Mouse (Mus musculus): Measurements from ENCODE around the gene Spint2. TPM values are rescaled to one million over a fixed set of nuclear protein-coding genes. Genes with fewer than 3 reads are reported as not detected.
A peak's percentile ranks its signal among the peaks of the same experiment; 100 is the strongest.
"Not testable (repeated sequence)": the region's sequence is repeated elsewhere in the genome, so short reads cannot be mapped to it uniquely, and the experiment has no call there.

The Spint2 gene
- polyA plus RNA-seq, 1 experiment = 43.8 TPM

GRCm38 (mm10) chr7:29232247-29233013 lies 49.3 kb downstream of the Spint2 start, which contains the start of gene Kcnk6:
TSS of gene Kcnk6 (minus strand) at chr7:29232515.
- no peak for DNase-seq (ENCODE audit: low read depth)
- TF ChIP-seq CTCF (IDR thresholded peaks at IDR 0.05; ENCODE audit: borderline replicate concordance, extremely low read depth, insufficient read depth, insufficient read length) (no peak), POLR2A (IDR thresholded peaks at IDR 0.05; ENCODE audit: borderline replicate concordance, extremely low read depth, insufficient read depth, insufficient read length, poor library complexity, severe bottlenecking) (no peak)

- no peak for TF ChIP-seq CTCF (IDR thresholded peaks at IDR 0.05; ENCODE audit: borderline replicate concordance, extremely low read depth, insufficient read depth, insufficient read length)
- TF ChIP-seq POLR2A (IDR thresholded peaks at IDR 0.05; ENCODE audit: borderline replicate concordance, extremely low read depth, insufficient read depth, insufficient read length, poor library complexity, severe bottlenecking) = no peak
- DNase-seq (ENCODE audit: low read depth) = no peak
These were observed 50.2 kb downstream of the Spint2 start for GRCm38 (mm10) chr7:29231517-29231916.

- TF ChIP-seq CTCF (IDR thresholded peaks at IDR 0.05; ENCODE audit: borderline replicate concordance, extremely low read depth, insufficient read depth, insufficient read length) = no peak
- TF ChIP-seq POLR2A (IDR thresholded peaks at IDR 0.05; ENCODE audit: borderline replicate concordance, extremely low read depth, insufficient read depth, insufficient read length, poor library complexity, severe bottlenecking) = no peak
- DNase-seq (ENCODE audit: low read depth) = no peak
These were observed 51.2 kb downstream of the Spint2 start for GRCm38 (mm10) chr7:29230560-29230959.

- no peak for DNase-seq (ENCODE audit: low read depth)
- TF ChIP-seq CTCF (IDR thresholded peaks at IDR 0.05; ENCODE audit: borderline replicate concordance, extremely low read depth, insufficient read depth, insufficient read length) (no peak), POLR2A (IDR thresholded peaks at IDR 0.05; ENCODE audit: borderline replicate concordance, extremely low read depth, insufficient read depth, insufficient read length, poor library complexity, severe bottlenecking) (no peak)
These were observed 53.5 kb downstream of the Spint2 start for GRCm38 (mm10) chr7:29228202-29228601.

GRCm38 (mm10) chr7:29225520-29225919 lies 56.2 kb downstream of the Spint2 start:
- DNase-seq (ENCODE audit: low read depth) = no peak
- no peak for TF ChIP-seq POLR2A (IDR thresholded peaks at IDR 0.05; ENCODE audit: borderline replicate concordance, extremely low read depth, insufficient read depth, insufficient read length, poor library complexity, severe bottlenecking)
- no peak for TF ChIP-seq CTCF (IDR thresholded peaks at IDR 0.05; ENCODE audit: borderline replicate concordance, extremely low read depth, insufficient read depth, insufficient read length)

- peak; percentile 57 for DNase-seq (ENCODE audit: low read depth)
- TF ChIP-seq POLR2A (IDR thresholded peaks at IDR 0.05; ENCODE audit: borderline replicate concordance, extremely low read depth, insufficient read depth, insufficient read length, poor library complexity, severe bottlenecking) = no peak
- no peak for TF ChIP-seq CTCF (IDR thresholded peaks at IDR 0.05; ENCODE audit: borderline replicate concordance, extremely low read depth, insufficient read depth, insufficient read length)
These were observed 56.8 kb downstream of the Spint2 start for GRCm38 (mm10) chr7:29224756-29225394.

GRCm38 (mm10) chr7:29214846-29215245 lies 66.9 kb downstream of the Spint2 start:
- TF ChIP-seq CTCF (IDR thresholded peaks at IDR 0.05; ENCODE audit: borderline replicate concordance, extremely low read depth, insufficient read depth, insufficient read length) = no peak
- no peak for TF ChIP-seq POLR2A (IDR thresholded peaks at IDR 0.05; ENCODE audit: borderline replicate concordance, extremely low read depth, insufficient read depth, insufficient read length, poor library complexity, severe bottlenecking)
- DNase-seq (ENCODE audit: low read depth) = no peak

GRCm38 (mm10) chr7:29214236-29214635 lies 67.5 kb downstream of the Spint2 start:
- TF ChIP-seq POLR2A (IDR thresholded peaks at IDR 0.05; ENCODE audit: borderline replicate concordance, extremely low read depth, insufficient read depth, insufficient read length, poor library complexity, severe bottlenecking) = no peak
- no peak for TF ChIP-seq CTCF (IDR thresholded peaks at IDR 0.05; ENCODE audit: borderline replicate concordance, extremely low read depth, insufficient read depth, insufficient read length)
- DNase-seq (ENCODE audit: low read depth) = no peak

- peak; percentile 85 for DNase-seq (ENCODE audit: low read depth)
- TF ChIP-seq POLR2A (IDR thresholded peaks at IDR 0.05; ENCODE audit: borderline replicate concordance, extremely low read depth, insufficient read depth, insufficient read length, poor library complexity, severe bottlenecking) (no peak), CTCF (IDR thresholded peaks at IDR 0.05; ENCODE audit: borderline replicate concordance, extremely low read depth, insufficient read depth, insufficient read length) (no peak)
These were observed 68.0 kb downstream of the Spint2 start, which contains the start of gene Catsperg1 for GRCm38 (mm10) chr7:29213675-29214082. TSS of gene Catsperg1 (minus strand) at chr7:29214035.

- DNase-seq (ENCODE audit: low read depth) = not testable (repeated sequence)
These were observed 68.7 kb downstream of the Spint2 start for GRCm38 (mm10) chr7:29212775-29213560.

GRCm38 (mm10) chr7:29212199-29212765 lies 69.4 kb downstream of the Spint2 start:
- TF ChIP-seq CTCF (IDR thresholded peaks at IDR 0.05; ENCODE audit: borderline replicate concordance, extremely low read depth, insufficient read depth, insufficient read length) (no peak), POLR2A (IDR thresholded peaks at IDR 0.05; ENCODE audit: borderline replicate concordance, extremely low read depth, insufficient read depth, insufficient read length, poor library complexity, severe bottlenecking) (no peak)
- DNase-seq (ENCODE audit: low read depth) = no peak

Data from brain, embryonic 14.5 days (tissue).